Mouse (Mus musculus): ENCODE measurements around the gene Usp7.

GRCm38 (mm10) chr16:8810399-8811127 lies 18.5 kb upstream of the Usp7 start:
- TF ChIP-seq EP300 (optimal IDR thresholded peaks at IDR 0.05): no peak
- no peak for TF ChIP-seq CTCF (IDR thresholded peaks at IDR 0.05; ENCODE audit: low read depth)
